Mouse (Mus musculus) 3134 (cell line): ENCODE measurements at regions not wholly inside any gene's neighbourhood (a gene's known extent, or its start where the extent isn't known, plus 50 kb on each side); places are given as distances from the start of the nearest gene placed in this dataset.

Experiments
- DNase-seq: peaks from one replicate; pipeline ENCODE4 v3.0.0-alpha.2; 2011; ENCODE audit warnings: low spot score; ENCODE audit not compliant: insufficient read length; ENCODE audit errors: extremely low read depth

DNA sequence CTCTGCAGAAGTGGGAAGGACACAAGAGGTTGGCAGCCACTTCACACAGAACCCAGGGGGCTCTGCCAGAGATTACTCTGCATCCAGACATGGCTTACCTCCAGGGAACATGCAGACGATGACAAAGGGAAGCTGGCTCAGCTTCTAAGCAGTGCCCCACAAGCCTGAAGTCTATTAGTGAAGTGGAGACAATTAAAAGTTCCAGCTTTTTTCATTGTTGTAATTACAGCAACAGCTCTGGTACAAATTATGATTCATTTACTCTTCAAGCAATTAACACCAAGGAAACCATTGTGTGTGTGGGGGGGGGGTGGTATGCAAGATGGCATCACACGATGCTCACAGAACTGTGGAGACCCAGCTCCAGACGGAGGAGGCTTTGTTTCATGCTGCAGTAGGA lies 66.3 kb upstream of the Ado start:
- no peak for DNase-seq

- peak; percentile 69 for DNase-seq
Observed at GRCm38 (mm10) chr10:67610689-67611088, 61.9 kb upstream of the Ado start.

GRCm38 (mm10) chr10:67608033-67608432 lies 59.3 kb upstream of the Ado start:
- no peak for DNase-seq

GRCm38 (mm10) chr10:67607297-67608032 lies 58.7 kb upstream of the Ado start:
- peak; percentile 65 for DNase-seq

- no peak for DNase-seq
Observed at GRCm38 (mm10) chr10:67606739-67607138, 58.0 kb upstream of the Ado start.

GRCm38 (mm10) chr10:67599390-67599789 lies 50.6 kb upstream of the Ado start:
- no peak for DNase-seq

- no peak for DNase-seq
Observed at GRCm38 (mm10) chr10:67598590-67599047, 49.9 kb upstream of the Ado start.
